Mouse (Mus musculus): ENCODE measurements around the gene St3gal2. TPM values are rescaled to one million over a fixed set of nuclear protein-coding genes. Genes with fewer than 3 reads are reported as not detected.
"Not testable (repeated sequence)": the region's sequence is repeated elsewhere in the genome, so short reads cannot be mapped to it uniquely, and the experiment has no call there.

The St3gal2 gene
- polyA plus RNA-seq, 1 experiment from 2014 or later, result 44.2 TPM

DNA sequence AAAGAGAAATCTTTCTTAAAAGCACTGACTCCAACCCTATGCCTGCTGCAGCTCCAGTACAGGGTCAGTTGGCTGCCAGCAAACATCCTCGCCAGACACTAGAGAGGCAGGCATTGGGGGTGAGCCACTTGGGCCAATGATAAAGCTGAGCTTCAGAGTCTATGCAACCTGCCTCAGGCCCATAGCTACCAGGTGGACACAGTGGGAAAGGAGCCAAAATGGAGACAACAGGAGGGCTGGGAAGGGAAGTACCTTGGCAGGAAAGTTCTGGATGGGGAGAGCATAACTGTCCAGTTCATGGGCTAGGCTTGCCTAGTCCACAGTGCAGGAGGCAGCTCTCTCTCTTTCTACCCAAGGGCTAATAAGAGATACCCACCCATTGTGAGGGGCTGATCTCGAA lies 26.8 kb upstream of the St3gal2 start:
- Histone ChIP-seq H3K4me3 (replicated peaks) (no peak overlapping the region), H3K36me3 (peaks cover 71% of the 10 kb centered on the region), H3K9me3 (no peaks in the 10 kb centered on the region), H3K4me2 (no peak overlapping the region), H3K27me3 (no peaks in the 10 kb centered on the region), H3K9ac (replicated peaks) (no peak overlapping the region), H3K4me1 (replicated peaks) (no peaks in the 10 kb centered on the region), H3K27ac (no peak overlapping the region)
- no peak for ATAC-seq (ENCODE audit: insufficient number of reproducible peaks, insufficient read depth, low FRiP score, low TSS enrichment, low read depth)
- 86% methylated on average over 2 of the region's 2 CpGs for WGBS

DNA sequence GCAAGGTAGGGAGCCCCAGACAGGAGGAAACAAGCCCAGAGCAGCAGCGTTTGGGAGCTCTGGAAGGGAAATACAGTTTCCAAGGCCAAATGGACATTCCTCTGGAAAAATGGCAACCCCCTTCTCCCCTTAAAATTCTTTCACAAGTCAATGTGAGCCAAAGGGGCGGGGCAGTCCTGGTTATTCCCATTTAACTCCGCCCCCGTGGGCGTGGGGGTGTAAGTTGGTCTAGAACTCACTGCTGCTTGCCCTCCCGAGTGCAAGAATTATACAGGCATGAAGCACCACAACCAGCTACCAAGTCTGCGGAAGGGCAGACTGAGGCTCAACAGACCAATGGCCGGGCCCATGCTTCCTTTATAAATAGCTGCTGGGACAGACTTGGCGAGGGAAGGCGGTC lies 24.9 kb upstream of the St3gal2 start:
- no peak for ATAC-seq (ENCODE audit: insufficient number of reproducible peaks, insufficient read depth, low FRiP score, low TSS enrichment, low read depth)
- Histone ChIP-seq H3K4me3 (replicated peaks) (no peak overlapping the region), H3K9ac (replicated peaks) (no peak overlapping the region), H3K9me3 (no peaks in the 10 kb centered on the region), H3K27me3 (no peaks in the 10 kb centered on the region), H3K27ac (no peak overlapping the region), H3K4me2 (no peak overlapping the region), H3K36me3 (peaks cover 69% of the 10 kb centered on the region), H3K4me1 (replicated peaks) (no peaks in the 10 kb centered on the region)
- WGBS, result 84% methylated on average over 10 of the region's 10 CpGs

DNA sequence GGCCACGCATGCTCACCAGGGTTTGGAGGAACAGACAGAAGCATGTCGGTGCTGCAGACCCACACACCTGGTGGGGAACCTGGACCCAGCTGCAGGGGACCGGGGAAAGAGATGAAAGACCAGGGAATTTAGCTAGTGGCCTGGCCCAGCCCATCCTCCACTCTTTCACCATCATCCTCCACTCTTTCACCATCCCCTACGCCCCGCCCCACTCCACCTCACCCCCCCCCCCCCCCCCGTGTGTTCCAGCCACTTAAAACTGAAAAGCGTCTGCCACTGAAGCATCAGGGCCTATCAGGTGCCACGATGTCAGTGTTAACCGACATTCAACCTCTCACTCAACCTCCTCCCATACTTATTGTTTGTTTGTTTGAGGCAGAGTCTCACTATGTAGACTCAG lies 24.5 kb upstream of the St3gal2 start:
- no peaks in the 10 kb centered on the region for H3K4me1 ChIP-seq (replicated peaks)
- 86% methylated on average over 5 of the region's 9 CpGs for WGBS
- ATAC-seq (ENCODE audit: insufficient number of reproducible peaks, insufficient read depth, low FRiP score, low TSS enrichment, low read depth), result no peak

GRCm38 (mm10) chr8:110895812-110896211 lies 23.9 kb upstream of the St3gal2 start:
- 91% methylated on average over 13 of the region's 13 CpGs for WGBS

More for the DNA sequence above, 24.5 kb upstream of the St3gal2 start:
- H3K36me3 ChIP-seq, result peaks cover 65% of the 10 kb centered on the region
- H3K9me3 ChIP-seq, result no peaks in the 10 kb centered on the region
- H3K27me3 ChIP-seq, result no peaks in the 10 kb centered on the region
- H3K4me2 ChIP-seq, result no peak overlapping the region
- H3K9ac ChIP-seq (replicated peaks), result no peak overlapping the region
- no peak overlapping the region for H3K27ac ChIP-seq
- H3K4me3 ChIP-seq (replicated peaks), result no peak overlapping the region

DNA sequence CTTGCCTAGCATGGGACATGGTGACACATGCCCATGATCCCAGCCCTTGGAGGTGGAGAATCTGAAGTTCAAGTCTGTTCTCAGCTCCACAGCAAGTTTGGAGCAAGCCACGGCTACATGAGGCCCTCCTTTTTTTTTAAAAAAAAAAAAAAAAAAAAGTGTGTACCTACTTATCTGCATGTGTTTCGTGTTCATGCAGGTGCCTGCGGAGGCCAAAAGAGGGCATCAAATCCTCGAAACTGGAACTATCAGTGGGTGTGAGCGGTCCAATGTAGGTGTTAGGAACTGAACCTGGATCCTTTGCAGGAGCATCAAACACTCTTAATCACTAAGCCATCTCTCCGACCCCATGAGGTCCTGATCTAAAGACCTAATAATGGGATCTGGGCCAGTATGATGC lies 22.2 kb upstream of the St3gal2 start:
- Histone ChIP-seq H3K9me3 (no peaks in the 10 kb centered on the region), H3K27me3 (no peaks in the 10 kb centered on the region), H3K27ac (no peak overlapping the region), H3K9ac (replicated peaks) (no peak overlapping the region), H3K4me2 (no peak overlapping the region), H3K4me3 (replicated peaks) (no peak overlapping the region), H3K36me3 (peaks cover 55% of the 10 kb centered on the region), H3K4me1 (replicated peaks) (peaks cover 3% of the 10 kb centered on the region)
- 91% methylated on average over 6 of the region's 6 CpGs for WGBS
- no peak for ATAC-seq (ENCODE audit: insufficient number of reproducible peaks, insufficient read depth, low FRiP score, low TSS enrichment, low read depth)

More at GRCm38 (mm10) chr8:110895812-110896211, 23.9 kb upstream of the St3gal2 start:
- Histone ChIP-seq H3K9ac (replicated peaks) (no peak overlapping the region), H3K27me3 (no peaks in the 10 kb centered on the region), H3K4me3 (replicated peaks) (no peak overlapping the region), H3K4me2 (no peak overlapping the region), H3K27ac (no peak overlapping the region), H3K36me3 (peaks cover 62% of the 10 kb centered on the region), H3K9me3 (no peaks in the 10 kb centered on the region), H3K4me1 (replicated peaks) (no peaks in the 10 kb centered on the region)
- no peak for ATAC-seq (ENCODE audit: insufficient number of reproducible peaks, insufficient read depth, low FRiP score, low TSS enrichment, low read depth)

DNA sequence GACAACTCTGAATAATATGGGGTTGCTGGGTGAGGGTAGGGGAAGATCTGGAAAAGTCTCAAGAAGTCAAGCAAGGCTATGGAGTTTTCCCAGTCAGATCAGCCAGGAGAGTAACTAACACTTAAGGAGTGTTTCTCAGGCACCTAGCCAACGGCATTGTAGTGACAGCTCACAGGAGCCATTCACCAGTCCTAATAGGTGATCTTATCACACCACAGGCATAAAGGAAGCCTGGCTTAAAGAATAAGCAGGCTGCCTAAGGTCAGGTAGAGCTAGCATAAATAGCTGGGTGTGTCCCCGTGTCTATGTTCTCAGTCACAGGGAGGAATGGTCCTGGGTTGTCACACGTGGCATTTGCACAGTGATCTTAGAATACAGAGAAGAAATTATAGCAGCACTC lies 18.7 kb upstream of the St3gal2 start:
- no peaks in the 10 kb centered on the region for H3K9me3 ChIP-seq
- H3K27me3 ChIP-seq, result no peaks in the 10 kb centered on the region
- ATAC-seq (ENCODE audit: insufficient number of reproducible peaks, insufficient read depth, low FRiP score, low TSS enrichment, low read depth), result no peak
- peaks cover 3% of the 10 kb centered on the region for H3K4me1 ChIP-seq (replicated peaks)
- H3K27ac ChIP-seq, result no peak overlapping the region
- WGBS, result 77% methylated on average over 3 of the region's 3 CpGs
- H3K4me3 ChIP-seq (replicated peaks), result no peak overlapping the region
- no peak overlapping the region for H3K4me2 ChIP-seq
- H3K36me3 ChIP-seq, result peaks cover 24% of the 10 kb centered on the region
- no peak overlapping the region for H3K9ac ChIP-seq (replicated peaks)

DNA sequence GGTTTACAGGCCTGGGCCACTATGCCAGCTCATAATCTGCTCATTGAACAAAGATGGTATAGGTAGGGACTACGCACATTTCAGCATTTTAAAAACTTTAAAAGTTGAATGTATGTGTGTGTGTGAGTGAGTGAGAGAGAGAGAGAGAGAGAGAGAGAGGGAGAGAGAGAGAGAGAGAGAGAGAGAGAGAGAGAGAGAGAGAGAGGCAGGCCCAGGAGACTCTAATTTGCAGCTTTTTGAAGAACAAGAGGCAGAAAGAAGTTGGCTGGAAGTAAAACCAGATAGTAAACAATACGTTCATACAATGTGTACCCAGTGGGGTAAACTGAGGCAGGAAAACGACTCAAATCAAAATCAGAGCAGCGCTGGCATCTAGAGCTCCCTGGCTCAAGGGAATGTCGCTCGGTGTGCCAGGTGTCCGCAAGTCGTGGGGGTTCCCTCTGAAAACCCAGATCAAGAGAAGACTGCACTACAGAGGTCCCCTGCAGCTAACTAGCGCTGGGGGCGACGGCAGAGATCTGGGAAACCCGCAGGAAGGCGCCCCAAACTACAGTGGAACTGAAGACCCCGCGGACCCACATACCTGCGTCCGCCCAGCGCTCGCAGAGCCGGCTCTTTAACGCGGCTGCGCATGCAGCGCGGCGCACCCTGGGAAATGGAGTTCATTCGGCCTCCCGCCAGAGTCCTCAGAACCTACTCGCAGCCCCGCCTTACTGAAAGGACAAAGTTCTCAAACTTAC lies 17.7 kb upstream of the St3gal2 start, which contains the start of gene Fuk:
Gene Fuk, minus strand, starts transcription at position 650 of the 740 bp plus-strand sequence.
- 3% methylated on average over 30 of the region's 30 CpGs for WGBS
- peak; percentile 89 for ATAC-seq (ENCODE audit: insufficient number of reproducible peaks, insufficient read depth, low FRiP score, low TSS enrichment, low read depth)
- no peaks in the 10 kb centered on the region for H3K9me3 ChIP-seq
- H3K27ac ChIP-seq, result no peak within 1 kb of the TSS
- H3K27me3 ChIP-seq, result no peaks in the 10 kb centered on the region
- peak within 1 kb of the TSS; percentile 79 for H3K9ac ChIP-seq (replicated peaks)
- peaks cover 3% of the 10 kb centered on the region for H3K4me1 ChIP-seq (replicated peaks)
- peak within 1 kb of the TSS; percentile 73 for H3K4me3 ChIP-seq (replicated peaks)
- peak within 1 kb of the TSS; percentile 65 for H3K4me2 ChIP-seq
- H3K36me3 ChIP-seq, result peaks cover 24% of the 10 kb centered on the region

DNA sequence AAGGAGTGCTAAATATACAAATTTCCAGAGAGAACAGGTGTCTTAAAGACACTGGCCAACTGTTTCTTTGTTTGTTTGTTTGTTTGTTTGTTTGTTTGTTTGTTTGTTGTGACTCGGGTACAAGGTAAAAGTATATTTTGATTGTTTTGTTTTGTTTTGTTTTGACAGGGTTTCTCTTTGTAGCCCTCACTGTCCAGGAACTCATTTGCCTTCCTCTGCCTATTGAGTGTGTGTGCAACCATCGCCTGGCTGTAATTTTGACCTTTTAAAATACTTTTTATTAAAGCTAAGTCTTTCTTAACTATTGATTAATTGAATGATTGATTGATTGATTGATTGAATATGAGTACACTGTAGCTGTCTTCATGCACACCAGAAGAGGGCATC lies 17.1 kb upstream of the St3gal2 start:
- Histone ChIP-seq H3K4me1 (replicated peaks) (peaks cover 3% of the 10 kb centered on the region), H3K27me3 (no peaks in the 10 kb centered on the region), H3K9me3 (no peaks in the 10 kb centered on the region), H3K9ac (replicated peaks) (no peak overlapping the region), H3K4me3 (replicated peaks) (peak overlapping the region; percentile 73), H3K27ac (no peak overlapping the region), H3K4me2 (peak overlapping the region; percentile 65), H3K36me3 (peaks cover 20% of the 10 kb centered on the region)
- WGBS, result 55% methylated on average over 2 of the region's 2 CpGs
- ATAC-seq (ENCODE audit: insufficient number of reproducible peaks, insufficient read depth, low FRiP score, low TSS enrichment, low read depth), result peak; percentile 28; the same call in 1 of the 2 replicates

DNA sequence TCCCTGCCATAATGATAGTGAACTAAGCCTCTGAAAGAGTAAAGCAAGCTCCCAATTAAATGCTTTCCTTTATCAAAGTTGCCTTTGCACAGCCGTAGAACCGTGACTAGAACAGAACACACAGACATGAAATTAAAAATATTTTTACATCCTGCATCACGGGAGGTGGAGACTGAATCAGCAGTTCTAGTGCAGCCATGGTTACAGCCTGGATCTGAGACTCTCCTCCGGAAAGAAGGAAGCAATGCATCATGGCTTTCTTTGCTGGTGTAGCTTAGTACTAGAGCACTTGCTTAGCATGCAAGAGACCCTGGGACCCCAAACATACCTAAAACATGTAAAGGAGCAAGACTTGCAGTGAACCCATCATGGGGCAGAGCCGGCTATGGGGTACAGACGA lies 14.3 kb upstream of the St3gal2 start:
- Histone ChIP-seq H3K27ac (no peak overlapping the region), H3K9me3 (no peaks in the 10 kb centered on the region), H3K4me2 (no peak overlapping the region), H3K9ac (replicated peaks) (no peak overlapping the region), H3K27me3 (no peaks in the 10 kb centered on the region), H3K4me3 (replicated peaks) (no peak overlapping the region), H3K36me3 (no peaks in the 10 kb centered on the region), H3K4me1 (replicated peaks) (peaks cover 3% of the 10 kb centered on the region)
- no peak for ATAC-seq (ENCODE audit: insufficient number of reproducible peaks, insufficient read depth, low FRiP score, low TSS enrichment, low read depth)
- 86% methylated on average over 6 of the region's 6 CpGs for WGBS

DNA sequence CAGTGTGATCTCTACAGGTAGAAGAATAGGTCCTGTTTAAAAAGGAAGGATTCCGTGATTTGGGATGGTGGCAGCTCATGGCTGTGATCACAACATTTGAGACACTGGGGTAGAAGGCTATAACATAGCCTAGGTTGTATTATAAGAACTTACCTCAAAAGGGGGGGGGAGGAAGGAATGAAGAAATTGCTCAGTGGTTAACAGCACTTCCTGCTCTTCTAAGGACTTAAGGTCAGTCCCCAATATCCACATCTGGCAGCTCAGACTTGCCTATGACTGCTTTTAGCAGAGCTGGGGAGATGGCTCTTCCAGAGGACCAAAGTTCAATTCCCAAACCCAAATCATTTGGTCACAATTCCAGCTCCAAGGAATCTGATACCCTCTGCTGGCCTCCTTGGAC lies 13.0 kb upstream of the St3gal2 start:
- Histone ChIP-seq H3K4me3 (replicated peaks) (no peak overlapping the region), H3K4me1 (replicated peaks) (peaks cover under 1% of the 10 kb centered on the region), H3K27me3 (no peaks in the 10 kb centered on the region), H3K4me2 (no peak overlapping the region), H3K9me3 (no peaks in the 10 kb centered on the region), H3K27ac (no peak overlapping the region), H3K36me3 (no peaks in the 10 kb centered on the region), H3K9ac (replicated peaks) (no peak overlapping the region)
- WGBS, result 88% methylated on average over 1 of the region's 1 CpGs
- no peak for ATAC-seq (ENCODE audit: insufficient number of reproducible peaks, insufficient read depth, low FRiP score, low TSS enrichment, low read depth)

DNA sequence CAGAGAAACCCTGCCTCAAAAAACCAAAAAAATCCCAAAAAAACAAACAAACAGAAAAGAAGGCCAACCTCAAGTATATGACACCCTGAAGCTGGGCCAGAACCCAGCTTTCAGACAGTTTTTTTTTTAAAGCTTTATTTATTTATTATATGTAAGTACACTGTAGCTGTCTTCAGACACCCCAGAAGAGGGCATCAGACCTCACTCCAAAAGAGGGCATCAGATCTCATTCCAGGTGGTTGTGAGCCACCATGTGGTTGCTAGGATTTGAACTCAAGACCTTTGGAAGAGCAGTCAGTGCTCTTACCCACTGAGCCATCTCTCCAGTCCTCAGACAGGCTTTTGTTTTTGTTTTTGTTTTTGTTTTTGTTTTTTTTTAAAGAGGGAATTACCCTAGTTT lies 9.9 kb upstream of the St3gal2 start:
- not testable (repeated sequence) for H3K4me2 ChIP-seq; H3K4me1 ChIP-seq (replicated peaks); H3K9ac ChIP-seq (replicated peaks); H3K27me3 ChIP-seq; ATAC-seq (ENCODE audit: insufficient number of reproducible peaks, insufficient read depth, low FRiP score, low TSS enrichment, low read depth); H3K4me3 ChIP-seq (replicated peaks); H3K9me3 ChIP-seq; H3K36me3 ChIP-seq; H3K27ac ChIP-seq
